Mouse (Mus musculus) adrenal gland, adult 18-20 months (tissue): ENCODE results near the gene Hacl1. TPM values are rescaled to one million over a fixed set of nuclear protein-coding genes. Genes with fewer than 3 reads are reported as not detected.

ENCODE experiments used
- DNase-seq, 2 experiments: peaks; one replicate each; pipeline ENCODE4 v3.0.0; 2021 to 2022; ENCODE audit warnings: low spot score in 2 of 2
- total RNA-seq, 2 experiments: library from RNA; stranded (reverse); gene quantifications; 1 replicate in 1 of 2; 2 replicates in 1 of 2; pipeline ENCODE4 v1.2.3; 2021

Hacl1 gene
- total RNA-seq, 2 experiments from 2014 or later, result 46.3 to 46.8 TPM

GRCm38 (mm10) chr14:31577966-31578735, 62.9 kb downstream of the Hacl1 start:
- DNase-seq, result no peak

- DNase-seq, result no peak
These were observed 64.0 kb downstream of the Hacl1 start for GRCm38 (mm10) chr14:31576846-31577697.

- no peak for DNase-seq
These were observed 65.2 kb downstream of the Hacl1 start for GRCm38 (mm10) chr14:31575866-31576265.

GRCm38 (mm10) chr14:31574903-31575665, 66.0 kb downstream of the Hacl1 start:
- DNase-seq, result no peak

GRCm38 (mm10) chr14:31572561-31573175, 68.4 kb downstream of the Hacl1 start:
- no peak for DNase-seq

- no peak for DNase-seq
These were observed 69.7 kb downstream of the Hacl1 start for GRCm38 (mm10) chr14:31571419-31571818.

GRCm38 (mm10) chr14:31570131-31570951, 70.7 kb downstream of the Hacl1 start:
- no peak for DNase-seq

- no peak for DNase-seq
These were observed 71.9 kb downstream of the Hacl1 start for GRCm38 (mm10) chr14:31569151-31569631.

- no peak for DNase-seq
These were observed 75.4 kb downstream of the Hacl1 start for GRCm38 (mm10) chr14:31565478-31566212.

GRCm38 (mm10) chr14:31564452-31565179, 76.5 kb downstream of the Hacl1 start:
- peak in 1 of 2 experiments; percentile 24 for DNase-seq

GRCm38 (mm10) chr14:31560886-31561285, 80.2 kb downstream of the Hacl1 start:
- no peak for DNase-seq

GRCm38 (mm10) chr14:31559216-31559615, 81.9 kb downstream of the Hacl1 start:
- DNase-seq, result no peak

- no peak for DNase-seq
These were observed 83.3 kb downstream of the Hacl1 start for GRCm38 (mm10) chr14:31557784-31558183.

GRCm38 (mm10) chr14:31557273-31557672, 83.8 kb downstream of the Hacl1 start:
- DNase-seq, result no peak

- DNase-seq, result no peak
These were observed 84.4 kb downstream of the Hacl1 start for GRCm38 (mm10) chr14:31556526-31557260.

GRCm38 (mm10) chr14:31555963-31556434, 85.1 kb downstream of the Hacl1 start:
- DNase-seq, result no peak

- DNase-seq, result no peak
These were observed 86.1 kb downstream of the Hacl1 start for GRCm38 (mm10) chr14:31555021-31555420.
